Mouse (Mus musculus) liver, embryonic 14.5 days (tissue): ENCODE data around the gene Tsen2. TPM values are rescaled to one million over a fixed set of nuclear protein-coding genes. Genes with fewer than 3 reads are reported as not detected.

ENCODE experiments used
- ATAC-seq: fragments of 200-750 bp; cut with Nextera tagmentation; 2 replicates; pipeline ENCODE4 v1.8.0; 2017; ENCODE audit warnings: moderate number of reproducible peaks, mild to moderate bottlenecking, moderate library complexity; ENCODE audit not compliant: insufficient read depth
- DNase-seq, 3 experiments: peaks; one replicate each; pipeline ENCODE4 v3.0.0-alpha.2; 2012 to 2013; ENCODE audit warnings: low read depth in 3 of 3, low spot score in 3 of 3
- H3K27ac ChIP-seq: fragments of 300-500 bp; sonication (generic); 2 replicates; pipeline ENCODE4 v1.5.1; 2014; ENCODE audit warnings: moderate library complexity, mild to moderate bottlenecking, control low read depth, inconsistent platforms
- H3K27me3 ChIP-seq: fragments of 300-500 bp; sonication (generic); 2 replicates; pipeline ENCODE4 v1.6.1; 2014; ENCODE audit warnings: mild to moderate bottlenecking, low read length, moderate library complexity; ENCODE audit not compliant: control insufficient read depth, insufficient read depth
- H3K36me3 ChIP-seq: fragments of 300-500 bp; sonication (generic); replicated peaks from 2 replicates; pipeline ENCODE4 v1.6.1; 2014; ENCODE audit warnings: low read depth; ENCODE audit not compliant: control insufficient read depth, insufficient read depth
- H3K4me1 ChIP-seq, 2 experiments: fragments of 200-500 bp in 1 of 2; fragments of 300-500 bp in 1 of 2; sonication (generic) in 1 of 2; replicated peaks; 2 replicates each; pipeline ENCODE4 v1.6.1; 2012 to 2014; ENCODE audit warnings: antibody characterized with exemption in 1 of 2, inconsistent platforms in 1 of 2, low read length in 1 of 2; ENCODE audit not compliant: control insufficient read depth in 2 of 2, insufficient read depth in 2 of 2
- H3K4me2 ChIP-seq: fragments of 300-500 bp; sonication (generic); 2 replicates; pipeline ENCODE4 v1.6.1; 2014; ENCODE audit warnings: low read depth, mild to moderate bottlenecking, control low read depth, moderate library complexity
- H3K4me3 ChIP-seq, 2 experiments: fragments of 200-500 bp in 1 of 2; fragments of 300-500 bp in 1 of 2; sonication (generic) in 1 of 2; 2 replicates each; pipeline ENCODE4 v1.5.1; 2012 to 2014; ENCODE audit warnings: low read depth in 2 of 2, low read length in 2 of 2, mild to moderate bottlenecking in 2 of 2, control low read depth in 1 of 2, inconsistent platforms in 1 of 2, moderate library complexity in 1 of 2; ENCODE audit not compliant: insufficient read depth in 1 of 2
- H3K9ac ChIP-seq: fragments of 300-500 bp; sonication (generic); replicated peaks from 2 replicates; pipeline ENCODE4 v1.6.1; 2014; ENCODE audit warnings: mild to moderate bottlenecking, control low read depth, moderate library complexity
- H3K9me3 ChIP-seq: fragments of 300-500 bp; sonication (generic); 2 replicates; pipeline ENCODE4 v1.6.1; 2016; ENCODE audit warnings: low read length, mixed read lengths; ENCODE audit not compliant: control insufficient read depth
- CTCF ChIP-seq: IDR thresholded peaks from 2 replicates; pipeline ENCODE4 v1.5.1; 2016; ENCODE audit warnings: antibody characterized with exemption, low read depth, control low read depth
- EP300 ChIP-seq: IDR thresholded peaks from 2 replicates; pipeline ENCODE4 v1.6.1; 2016; ENCODE audit warnings: antibody characterized with exemption, low read depth
- WGBS: fragments of 180-500 bp; shearing (Covaris S2); extraction: QIAGEN DNeasy Blood & Tissue Kit; methylation state at CpG from one replicate; pipeline ENCODE4 v1.1.7; 2014; ENCODE audit not compliant: insufficient replicate concordance; 5-methylcytosine and 5-hydroxymethylcytosine counted together
- polyA plus RNA-seq, 2 experiments: library from polyadenylated mRNA; depleted of rRNA in 1 of 2; stranded (reverse) in 1 of 2; unstranded in 1 of 2; fragments of >200 nt; fragmentation: Nextera tagmentation in 1 of 2; extraction: Ambion mirVana in 1 of 2; gene quantifications; 2 replicates each; pipeline versions ENCODE4 v1.2.1 to v1.2.3; 2012 to 2014

The Tsen2 gene
- polyA plus RNA-seq, 2 experiments: 4.7 to 11.0 TPM

GRCm38 (mm10) chr6:115546276-115546675 is 1.8 kb downstream of the Tsen2 start:
- ATAC-seq (no peak), DNase-seq (peak; percentile 40 to 56 (median 47))
- H3K36me3 ChIP-seq: peaks cover 6% of the 10 kb centered on the region; the same call in 1 of the 2 replicates

GRCm38 (mm10) chr6:115555485-115555884 is 11.0 kb downstream of the Tsen2 start:
- Histone ChIP-seq H3K4me3 (no peak overlapping the region), H3K4me1 (no peaks in the 10 kb centered on the region), H3K36me3 (no peaks in the 10 kb centered on the region), H3K27me3 (no peaks in the 10 kb centered on the region), H3K4me2 (no peak overlapping the region), H3K27ac (no peak overlapping the region), H3K9ac (no peak overlapping the region), H3K9me3 (no peaks in the 10 kb centered on the region)
- WGBS: 64% methylated on average over 5 of the region's 5 CpGs
- TF ChIP-seq CTCF: peak; percentile 10; the same call in 1 of the 2 replicates
- no peak for TF ChIP-seq EP300
- no peak for ATAC-seq
- no peak for DNase-seq

More at GRCm38 (mm10) chr6:115546276-115546675, 1.8 kb downstream of the Tsen2 start:
- 67% methylated on average over 5 of the region's 5 CpGs for WGBS
- peaks cover 9 to 27% of the 10 kb centered on the region in 2 experiments for H3K4me1 ChIP-seq
- H3K27me3 ChIP-seq: no peaks in the 10 kb centered on the region
- H3K27ac ChIP-seq: no peak overlapping the region
- TF ChIP-seq CTCF (peak; percentile 88), EP300 (no peak)
- H3K9me3 ChIP-seq: no peaks in the 10 kb centered on the region
- H3K4me2 ChIP-seq: no peak overlapping the region
- no peak overlapping the region for H3K4me3 ChIP-seq
- H3K9ac ChIP-seq: no peak overlapping the region

- no peak for TF ChIP-seq EP300
- Histone ChIP-seq H3K4me3 (no peak overlapping the region), H3K9me3 (no peaks in the 10 kb centered on the region), H3K36me3 (no peaks in the 10 kb centered on the region; the same call in 1 of the 2 replicates), H3K27ac (no peak overlapping the region), H3K27me3 (no peaks in the 10 kb centered on the region), H3K9ac (no peak overlapping the region), H3K4me2 (no peak overlapping the region), H3K4me1 (no peaks in the 10 kb centered on the region)
- 73% methylated on average over 2 of the region's 2 CpGs for WGBS
- no peak for DNase-seq
- no peak for ATAC-seq
Measured at GRCm38 (mm10) chr6:115558176-115558575, 13.7 kb downstream of the Tsen2 start.

- TF ChIP-seq EP300: no peak
- TF ChIP-seq CTCF: no peak
- DNase-seq: no peak
Measured at GRCm38 (mm10) chr6:115559651-115560632, 15.5 kb downstream of the Tsen2 start.

GRCm38 (mm10) chr6:115565479-115566045 is 21.1 kb downstream of the Tsen2 start:
- ATAC-seq: no peak
- Histone ChIP-seq H3K4me3 (no peak overlapping the region), H3K4me2 (no peak overlapping the region), H3K9me3 (no peaks in the 10 kb centered on the region), H3K9ac (no peak overlapping the region), H3K4me1 (no peaks in the 10 kb centered on the region), H3K36me3 (peaks cover 5% of the 10 kb centered on the region), H3K27me3 (no peaks in the 10 kb centered on the region), H3K27ac (no peak overlapping the region)
- DNase-seq: no peak
- TF ChIP-seq CTCF (no peak), EP300 (no peak)
- 74% methylated on average over 6 of the region's 6 CpGs for WGBS

More at GRCm38 (mm10) chr6:115559651-115560632, 15.5 kb downstream of the Tsen2 start:
- Histone ChIP-seq H3K36me3 (no peaks in the 10 kb centered on the region; the same call in 1 of the 2 replicates), H3K4me2 (no peak overlapping the region), H3K9me3 (no peaks in the 10 kb centered on the region), H3K27me3 (no peaks in the 10 kb centered on the region), H3K4me1 (no peaks in the 10 kb centered on the region), H3K9ac (no peak overlapping the region), H3K27ac (no peak overlapping the region), H3K4me3 (no peak overlapping the region)
- no peak for ATAC-seq
- 71% methylated on average over 21 of the region's 21 CpGs for WGBS
